Mouse (Mus musculus) bone marrow macrophage, adult 2 months (primary cell): ENCODE results near the gene Arglu1.

ENCODE experiments used
- CTCF ChIP-seq: IDR thresholded peaks from 2 replicates; pipeline ENCODE4 v1.5.1; 2012; ENCODE audit warnings: low read depth, mild to moderate bottlenecking, low read length, moderate library complexity
- POLR2A ChIP-seq: IDR thresholded peaks from 2 replicates; pipeline ENCODE4 v1.6.1; 2012; ENCODE audit warnings: mild to moderate bottlenecking, low read depth, low read length, borderline replicate concordance

- no peak for TF ChIP-seq CTCF
- TF ChIP-seq POLR2A: no peak
These were observed 34.7 kb downstream of the Arglu1 start for GRCm38 (mm10) chr8:8655346-8656340.
